Mouse (Mus musculus) CH12.LX (cell line): ENCODE measurements around the gene Iscu. TPM values are rescaled to one million over a fixed set of nuclear protein-coding genes. Genes with fewer than 3 reads are reported as not detected.

Experiments
- DNase-seq: peaks from one replicate; pipeline ENCODE4 v3.0.0-alpha.2; 2013; ENCODE audit errors: extremely low read depth
- H3K27ac ChIP-seq: 2 replicates; pipeline ENCODE4 v1.5.1; 2012; ENCODE audit warnings: low read depth, mild to moderate bottlenecking, control low read depth, moderate library complexity; ENCODE audit not compliant: insufficient read depth
- H3K27me3 ChIP-seq: replicated peaks from 2 replicates; pipeline ENCODE3; 2012; ENCODE audit warnings: inconsistent platforms
- H3K36me3 ChIP-seq, 2 experiments: replicated peaks in 1 of 2; 2 replicates each; pipeline versions ENCODE3 to v1.6.1; 2012; ENCODE audit warnings: inconsistent platforms in 1 of 2, low read length in 1 of 2, mild to moderate bottlenecking in 1 of 2, mixed read lengths in 1 of 2, moderate library complexity in 1 of 2; ENCODE audit not compliant: control insufficient read depth in 1 of 2, insufficient read depth in 1 of 2
- H3K4me1 ChIP-seq, 2 experiments: 2 replicates each; pipeline ENCODE4 v1.6.1; 2012; ENCODE audit warnings: inconsistent platforms in 1 of 2, moderate library complexity in 1 of 2; ENCODE audit not compliant: insufficient read depth in 2 of 2, control insufficient read depth in 1 of 2
- H3K4me2 ChIP-seq: 2 replicates; pipeline ENCODE4 v1.6.1; 2012; ENCODE audit warnings: low read depth, mild to moderate bottlenecking, control low read depth; ENCODE audit not compliant: poor library complexity, insufficient read depth, severe bottlenecking
- H3K4me3 ChIP-seq, 3 experiments: fragments of 150-350 bp in 1 of 3; sonication (generic) in 1 of 3; replicated peaks in 1 of 3; 2 replicates each; pipeline versions ENCODE3 to v1.5.1; 2011 to 2012; ENCODE audit warnings: low read depth in 2 of 3, low read length in 2 of 3, mild to moderate bottlenecking in 2 of 3, moderate library complexity in 2 of 3, control low read depth in 1 of 3, improper control_type of control experiment in 1 of 3, inconsistent platforms in 1 of 3, mixed read lengths in 1 of 3; ENCODE audit not compliant: poor library complexity in 1 of 3
- H3K79me2 ChIP-seq: replicated peaks from 2 replicates; pipeline ENCODE4 v1.6.1; 2012; ENCODE audit warnings: mild to moderate bottlenecking, moderate library complexity; ENCODE audit not compliant: control insufficient read depth, poor library complexity, insufficient read depth, severe bottlenecking; ENCODE audit errors: extremely low read depth
- H3K9ac ChIP-seq: 2 replicates; pipeline ENCODE4 v1.6.1; 2012; ENCODE audit warnings: low read depth, mild to moderate bottlenecking, control low read depth, moderate library complexity; ENCODE audit not compliant: insufficient read depth
- H3K9me3 ChIP-seq: replicated peaks from 2 replicates; pipeline ENCODE3; 2012; ENCODE audit warnings: low read length, inconsistent platforms, mixed read lengths
- BHLHE40 ChIP-seq: IDR thresholded peaks from 2 replicates; pipeline ENCODE4 v1.6.1; 2011; ENCODE audit warnings: mild to moderate bottlenecking, low read depth, low read length, improper control_type of control experiment
- CHD1 ChIP-seq: IDR thresholded peaks from 2 replicates; pipeline ENCODE4 v1.6.1; 2012; ENCODE audit warnings: low read depth, low read length, improper control_type of control experiment, inconsistent platforms
- CHD2 ChIP-seq: IDR thresholded peaks from 2 replicates; pipeline ENCODE4 v1.6.1; 2011; ENCODE audit warnings: low read length, improper control_type of control experiment
- CTCF ChIP-seq, 2 experiments: IDR thresholded peaks in 1 of 2; conservative IDR thresholded peaks in 1 of 2; 2 replicates each; pipeline ENCODE4 v1.5.1; 2011 to 2012; ENCODE audit warnings: low read depth in 2 of 2, low read length in 2 of 2, improper control_type of control experiment in 1 of 2, inconsistent platforms in 1 of 2, mild to moderate bottlenecking in 1 of 2, moderate library complexity in 1 of 2
- E2F4 ChIP-seq: IDR thresholded peaks from 2 replicates; pipeline ENCODE4 v1.6.1; 2011; ENCODE audit warnings: low read depth, low read length, improper control_type of control experiment; ENCODE audit not compliant: insufficient replicate concordance
- EP300 ChIP-seq: IDR thresholded peaks from 2 replicates; pipeline ENCODE4 v1.6.1; 2011; ENCODE audit warnings: low read length, improper control_type of control experiment
- HCFC1 ChIP-seq: IDR thresholded peaks from 2 replicates; pipeline ENCODE4 v1.6.1; 2012; ENCODE audit warnings: low read depth, mild to moderate bottlenecking, inconsistent platforms, low read length, improper control_type of control experiment
- JUN ChIP-seq: IDR thresholded peaks from 2 replicates; pipeline ENCODE4 v1.6.1; 2011; ENCODE audit warnings: low read depth, mild to moderate bottlenecking, low read length, improper control_type of control experiment, moderate library complexity; ENCODE audit not compliant: insufficient read depth
- JUND ChIP-seq: conservative IDR thresholded peaks from 2 replicates; pipeline ENCODE4 v1.6.1; 2011; ENCODE audit warnings: low read depth, low read length, improper control_type of control experiment
- KAT2A ChIP-seq: IDR thresholded peaks from 2 replicates; pipeline ENCODE4 v1.6.1; 2012; ENCODE audit warnings: low read length, improper control_type of control experiment, inconsistent platforms; ENCODE audit not compliant: insufficient replicate concordance
- MAFK ChIP-seq: IDR thresholded peaks from 2 replicates; pipeline ENCODE4 v1.6.1; 2011; ENCODE audit warnings: low read length, improper control_type of control experiment; ENCODE audit not compliant: insufficient replicate concordance
- MAX ChIP-seq: IDR thresholded peaks from 2 replicates; pipeline ENCODE4 v1.6.1; 2011; ENCODE audit warnings: low read length, improper control_type of control experiment
- MAZ ChIP-seq: IDR thresholded peaks from 2 replicates; pipeline ENCODE4 v1.6.1; 2012; ENCODE audit warnings: low read depth, mild to moderate bottlenecking, inconsistent platforms, low read length, improper control_type of control experiment, moderate library complexity
- MYC ChIP-seq: IDR thresholded peaks from 2 replicates; pipeline ENCODE4 v1.6.1; 2011; ENCODE audit warnings: low read depth, mild to moderate bottlenecking, improper control_type of control experiment, low read length
- NELFE ChIP-seq: IDR thresholded peaks from 2 replicates; pipeline ENCODE4 v1.6.1; 2011; ENCODE audit warnings: low read depth, low read length, improper control_type of control experiment
- NRF1 ChIP-seq: IDR thresholded peaks from 2 replicates; pipeline ENCODE4 v1.6.1; 2014; ENCODE audit warnings: low read depth, mild to moderate bottlenecking, inconsistent platforms, low read length, improper control_type of control experiment, moderate library complexity
- PAX5 ChIP-seq: IDR thresholded peaks from 2 replicates; pipeline ENCODE4 v1.6.1; 2012; ENCODE audit warnings: low read length, inconsistent platforms, mixed read lengths
- POLR2A ChIP-seq: IDR thresholded peaks from 2 replicates; pipeline ENCODE4 v1.6.1; 2011; ENCODE audit warnings: low read depth, mild to moderate bottlenecking, improper control_type of control experiment, low read length
- RAD21 ChIP-seq: IDR thresholded peaks from 2 replicates; pipeline ENCODE4 v1.6.1; 2011; ENCODE audit warnings: low read depth, mild to moderate bottlenecking, low read length, improper control_type of control experiment, moderate library complexity
- SIN3A ChIP-seq: IDR thresholded peaks from 2 replicates; pipeline ENCODE4 v1.6.1; 2012; ENCODE audit warnings: low read length, improper control_type of control experiment, inconsistent platforms
- SMC3 ChIP-seq: IDR thresholded peaks from 2 replicates; pipeline ENCODE4 v1.6.1; 2011; ENCODE audit warnings: low read depth, low read length, improper control_type of control experiment
- TCF12 ChIP-seq: IDR thresholded peaks from 2 replicates; pipeline ENCODE4 v1.6.1; 2014; ENCODE audit warnings: low read depth, mild to moderate bottlenecking, inconsistent platforms, low read length, improper control_type of control experiment
- UBTF ChIP-seq: IDR thresholded peaks from 2 replicates; pipeline ENCODE4 v1.6.1; 2012; ENCODE audit warnings: low read depth, mild to moderate bottlenecking, inconsistent platforms, low read length, improper control_type of control experiment, moderate library complexity
- USF1 ChIP-seq: IDR thresholded peaks from 2 replicates; pipeline ENCODE4 v1.6.1; 2014; ENCODE audit warnings: low read depth, mild to moderate bottlenecking, inconsistent platforms, low read length, improper control_type of control experiment
- ZC3H11A ChIP-seq: IDR thresholded peaks from 2 replicates; pipeline ENCODE4 v1.6.1; 2012; ENCODE audit warnings: low read depth, mild to moderate bottlenecking, inconsistent platforms, low read length, improper control_type of control experiment
- ZKSCAN1 ChIP-seq: IDR thresholded peaks from 2 replicates; pipeline ENCODE4 v1.6.1; 2012; ENCODE audit warnings: low read depth, inconsistent platforms, low read length, improper control_type of control experiment, borderline replicate concordance
- ZMIZ1 ChIP-seq: IDR thresholded peaks from 2 replicates; pipeline ENCODE4 v1.6.1; 2012; ENCODE audit warnings: low read depth, mild to moderate bottlenecking, inconsistent platforms, low read length, improper control_type of control experiment
- ZNF384 ChIP-seq: IDR thresholded peaks from 2 replicates; pipeline ENCODE4 v1.6.1; 2012; ENCODE audit warnings: low read depth, low read length, improper control_type of control experiment, inconsistent platforms
- dilution Hi-C: fragments of 300-500 bp; cut with MboI; formaldehyde crosslinking; loops from 2 replicates; pipeline ENCODE4 v1.14.3; 2020; ENCODE audit warnings: low sequenced_read_pairs; ENCODE audit not compliant: extremely low pct_unique_long_range_greater_than_20kb, extremely low pct_ligation_motif_present
- in situ Hi-C: fragments of 300-500 bp; cut with MboI; formaldehyde crosslinking; loops from 3 replicates; pipeline ENCODE4 v1.14.3; 2019; ENCODE audit warnings: low sequenced_read_pairs, low pct_ligation_motif_present, low pct_unique_long_range_greater_than_20kb, mixed read lengths
- polyA plus RNA-seq: library from polyadenylated mRNA; unstranded; fragments of >175 nt; gene quantifications from 2 replicates; pipeline ENCODE4 v1.2.1, GENCODE M21; 2012; ENCODE audit warnings: low read depth; ENCODE audit not compliant: insufficient read length
- total RNA-seq, 2 experiments: library from RNA; depleted of rRNA; stranded (reverse); fragments of 300-350 nt in 1 of 2; fragments of >200 nt in 1 of 2; gene quantifications; 2 replicates each; pipeline ENCODE4 v1.2.3; 2012 to 2014

Gene Iscu
- total and polyA plus RNA-seq, 3 experiments: 72.1 to 86.7 (median 79.3) TPM

DNA sequence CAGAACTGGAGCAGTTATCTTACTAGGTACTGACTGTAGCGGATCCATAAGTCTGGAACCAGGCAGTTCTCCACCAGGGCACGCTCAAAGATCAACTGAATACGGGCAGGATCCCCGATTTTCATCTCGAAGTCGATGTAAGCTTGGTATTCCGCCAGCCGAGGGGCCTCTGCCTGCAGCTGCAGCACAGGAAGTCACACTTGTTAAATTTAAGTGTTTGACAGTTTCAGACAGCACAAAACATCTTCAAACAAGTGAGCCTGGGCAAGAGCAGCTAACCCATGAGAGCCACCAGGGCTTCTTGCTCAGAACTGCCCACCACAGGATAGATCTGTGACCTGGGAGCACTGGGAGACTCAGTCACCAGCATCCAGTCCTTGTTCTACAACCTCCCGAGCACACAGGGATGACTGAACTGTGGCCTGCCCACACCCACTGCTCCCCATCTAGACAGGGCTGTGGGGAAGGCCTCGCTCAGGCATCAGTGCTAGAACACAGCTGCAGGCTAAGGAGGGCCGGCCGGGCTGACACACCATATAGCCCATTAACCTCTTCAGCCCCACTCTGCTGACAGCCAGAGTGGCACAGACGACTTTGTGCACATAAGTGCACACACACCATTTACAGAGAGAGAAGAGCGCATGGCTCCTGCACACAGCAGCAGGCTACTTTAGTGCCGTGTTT is 17.1 kb upstream of the Iscu start:
- Histone ChIP-seq H3K79me2 (peaks cover 4% of the 10 kb centered on the region), H3K4me1 (no peaks in the 10 kb centered on the region; a peak in 1 of 4 replicates), H3K36me3 (peaks cover 96 to 98% of the 10 kb centered on the region in 2 experiments)
- no peak for DNase-seq
- TF ChIP-seq MYC: no peak
- TF ChIP-seq E2F4: no peak
- no peak for TF ChIP-seq ZMIZ1
- TF ChIP-seq RAD21: no peak
- no peak for TF ChIP-seq JUND
- TF ChIP-seq UBTF: no peak
- TF ChIP-seq ZC3H11A: no peak
- no peak for TF ChIP-seq POLR2A
- TF ChIP-seq HCFC1: no peak
- TF ChIP-seq EP300: no peak
- TF ChIP-seq CHD1: no peak
- TF ChIP-seq ZKSCAN1: no peak
- no peak for TF ChIP-seq JUN
- TF ChIP-seq USF1: no peak
- TF ChIP-seq, all 38 proteins: peak for 0
- Histone ChIP-seq H3K27ac (no peak overlapping the region), H3K9me3 (no peaks in the 10 kb centered on the region), H3K27me3 (no peaks in the 10 kb centered on the region), H3K9ac (no peak overlapping the region), H3K4me2 (no peak overlapping the region), H3K4me3 (no peak overlapping the region)
- in situ Hi-C loops: no loop called here
- dilution Hi-C loops: no loop called here

DNA sequence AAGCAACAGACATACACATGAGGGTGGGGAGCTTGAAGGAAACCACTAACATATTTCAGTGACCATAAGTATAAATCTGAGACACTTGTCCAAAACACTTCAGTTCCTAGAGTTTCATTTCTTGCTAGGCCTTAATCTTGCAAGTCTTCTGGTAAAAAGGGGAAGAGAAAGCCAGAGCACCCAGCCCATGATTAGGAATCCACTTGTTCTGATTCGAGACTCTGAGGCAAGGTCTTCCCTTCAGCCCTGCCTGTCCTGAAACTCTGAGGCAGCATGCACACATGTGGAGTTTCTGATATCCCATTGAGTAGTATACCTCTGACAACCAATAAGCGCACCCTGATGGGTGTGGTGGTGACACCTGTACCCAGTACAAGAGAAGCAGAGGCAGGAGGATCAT is 11.0 kb upstream of the Iscu start:
- no peak overlapping the region for H3K4me2 ChIP-seq
- H3K9ac ChIP-seq: no peak overlapping the region
- H3K79me2 ChIP-seq: peaks cover 48% of the 10 kb centered on the region
- no peaks in the 10 kb centered on the region for H3K9me3 ChIP-seq
- dilution Hi-C loops (no loop called here), in situ Hi-C loops (no loop called here)
- TF ChIP-seq NELFE: no peak
- TF ChIP-seq MAFK: no peak
- TF ChIP-seq CTCF (conservative IDR thresholded peaks at IDR 0.05 in 1 of 2, IDR thresholded peaks at IDR 0.05 in 1 of 2; ENCODE audit: low read depth in 2 of 2, low read length in 2 of 2): no peak
- TF ChIP-seq CHD2: no peak
- TF ChIP-seq ZNF384: no peak
- no peak for TF ChIP-seq TCF12
- TF ChIP-seq RAD21: no peak
- TF ChIP-seq MAX: no peak
- TF ChIP-seq HCFC1: no peak
- TF ChIP-seq SMC3: no peak
- no peak for TF ChIP-seq NRF1
- no peak for TF ChIP-seq PAX5
- no peak for TF ChIP-seq CHD1
- no peak for TF ChIP-seq POLR2A
- no peak for TF ChIP-seq MAZ
- no peak for TF ChIP-seq EP300
- no peak for TF ChIP-seq SIN3A
- TF ChIP-seq ZKSCAN1: no peak
- no peak for TF ChIP-seq KAT2A
- TF ChIP-seq BHLHE40: no peak
- peaks cover 68 to 92% of the 10 kb centered on the region in 2 experiments for H3K36me3 ChIP-seq
- no peaks in the 10 kb centered on the region for H3K27me3 ChIP-seq
- peaks cover 16 to 41% of the 10 kb centered on the region in 2 experiments for H3K4me1 ChIP-seq
- H3K27ac ChIP-seq: no peak overlapping the region
- no peak for DNase-seq
- no peak overlapping the region for H3K4me3 ChIP-seq
